Mouse (Mus musculus) thymus, postnatal 25 days (tissue): Measurements from ENCODE around the gene 1700017B05Rik.
"Not testable (repeated sequence)": the region's sequence is repeated elsewhere in the genome, so short reads cannot be mapped to it uniquely, and the experiment has no call there.

Experiments
- DNase-seq: peaks from one replicate; pipeline ENCODE4 v3.0.0; 2022

1700017B05Rik gene

DNA sequence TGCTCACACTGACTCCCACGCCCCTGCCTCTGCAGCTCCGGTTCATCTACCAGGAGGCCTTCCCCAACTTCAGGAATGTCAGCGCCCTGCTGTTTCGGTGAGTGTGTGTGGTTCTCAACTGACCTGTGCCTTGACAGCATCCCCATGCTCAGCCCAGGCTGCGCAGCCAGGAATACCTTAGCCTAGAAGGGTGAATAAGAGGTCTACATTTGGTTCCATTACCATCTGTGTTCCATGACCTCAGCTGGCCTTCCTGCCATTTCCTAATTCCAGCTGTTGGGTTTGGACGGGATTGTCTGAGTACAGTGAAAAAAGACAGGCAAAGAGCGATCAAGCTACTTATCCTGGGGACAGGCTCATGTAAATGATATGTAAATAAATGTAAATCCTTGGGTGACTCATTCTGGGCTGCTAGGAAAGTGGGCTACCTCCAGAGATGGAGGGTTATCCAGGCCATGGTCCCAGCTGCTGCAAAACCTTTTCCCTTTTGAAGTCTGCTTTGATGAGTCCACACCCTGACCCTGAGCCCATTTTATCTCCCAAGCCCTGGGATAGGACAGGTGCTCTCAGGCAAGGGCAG is 18.2 kb downstream of the 1700017B05Rik start:
- no peak for DNase-seq

- DNase-seq = no peak
Measured at GRCm38 (mm10) chr9:57242916-57243315, 19.5 kb downstream of the 1700017B05Rik start.

GRCm38 (mm10) chr9:57241111-57241510 is 21.3 kb downstream of the 1700017B05Rik start:
- no peak for DNase-seq

DNA sequence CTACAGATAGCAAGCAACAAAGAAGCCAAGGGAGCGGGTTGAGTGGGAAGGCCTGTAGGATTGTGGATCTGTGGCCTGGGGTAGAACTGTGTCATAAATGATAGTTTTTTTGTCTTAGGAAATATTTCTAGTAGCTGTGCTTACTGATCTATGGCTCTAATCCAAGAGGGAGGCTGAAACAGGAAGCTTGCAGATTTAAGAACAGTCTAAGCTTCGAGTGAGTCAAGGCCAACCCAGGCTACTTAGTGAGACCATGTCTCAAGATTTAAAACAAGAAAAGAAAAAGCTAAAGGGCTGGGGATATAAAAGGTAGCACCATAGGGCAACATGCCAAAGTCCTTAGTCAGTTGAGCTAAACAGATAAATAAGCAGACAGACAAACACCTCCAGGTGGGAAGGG is 24.2 kb downstream of the 1700017B05Rik start:
- DNase-seq = no peak

- DNase-seq = no peak
Measured at GRCm38 (mm10) chr9:57237705-57238104, 24.7 kb downstream of the 1700017B05Rik start.

- DNase-seq = no peak
Measured at GRCm38 (mm10) chr9:57236256-57236655, 26.2 kb downstream of the 1700017B05Rik start, which contains the start of gene Trcg1. Gene Trcg1, plus strand, starts transcription at chr9:57236556.

GRCm38 (mm10) chr9:57233767-57234166 is 28.6 kb downstream of the 1700017B05Rik start:
- DNase-seq = no peak

GRCm38 (mm10) chr9:57233142-57233541 is 29.3 kb downstream of the 1700017B05Rik start:
- no peak for DNase-seq

DNA sequence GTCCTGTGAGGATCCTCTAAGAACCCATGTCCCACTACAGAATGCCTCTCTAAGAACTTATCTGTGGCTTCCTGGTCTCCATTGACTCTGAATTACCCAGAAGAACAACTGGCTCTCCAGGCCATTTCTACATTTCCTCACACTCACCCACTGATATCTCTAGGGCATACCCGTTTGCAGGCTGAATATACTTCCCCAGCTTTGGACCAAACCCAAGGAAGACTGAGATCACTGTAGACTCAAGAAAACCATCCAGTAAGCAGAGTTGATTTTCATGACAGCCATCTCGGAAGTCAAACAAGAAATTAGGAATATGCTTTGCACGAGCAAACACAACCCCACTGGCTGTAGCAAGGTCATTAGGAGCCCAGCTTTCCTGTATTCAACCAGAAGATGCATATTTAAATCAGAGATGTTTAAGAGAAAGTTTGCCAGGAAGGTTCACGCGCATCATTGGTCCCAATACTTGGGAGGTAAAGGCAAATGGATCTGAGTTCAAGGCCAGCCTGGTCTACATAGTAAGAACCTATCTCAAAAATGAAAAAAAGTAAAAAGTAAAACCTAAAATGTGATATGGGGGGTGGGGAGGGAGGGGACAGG is 30.0 kb downstream of the 1700017B05Rik start:
- no peak for DNase-seq

DNA sequence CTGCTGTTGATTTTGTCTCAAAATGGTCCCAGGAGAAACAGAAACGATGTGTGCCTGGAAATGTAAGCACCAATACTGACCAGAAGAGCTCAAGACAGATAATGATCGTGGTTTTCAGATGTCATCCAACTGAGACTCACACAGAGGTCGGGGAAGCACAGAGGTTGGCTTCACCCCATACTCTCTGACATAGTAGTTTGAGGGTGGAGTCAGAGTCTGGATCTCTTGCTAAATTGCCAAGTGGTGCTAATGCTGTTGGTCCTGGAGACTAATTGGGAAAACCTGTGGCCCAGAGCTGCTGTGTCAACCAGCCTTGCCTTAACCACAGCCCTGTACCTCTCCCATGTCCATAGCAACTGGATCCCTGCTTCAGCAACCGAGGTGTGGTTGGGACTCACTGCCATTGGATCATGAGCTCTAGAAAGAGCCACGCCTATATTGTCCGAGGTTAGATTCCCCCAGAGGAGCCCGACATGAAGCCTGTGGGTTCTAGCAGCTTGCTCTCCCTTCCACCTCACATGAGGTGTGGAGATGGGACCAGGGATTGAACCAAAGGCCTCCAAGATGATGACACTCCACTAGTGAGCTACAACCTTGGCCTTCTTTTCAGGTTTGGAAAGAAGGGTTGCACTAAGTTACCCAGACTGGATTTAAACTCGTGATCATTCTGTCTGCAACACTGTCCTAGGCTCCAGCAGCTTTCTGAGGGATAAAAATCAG is 30.7 kb downstream of the 1700017B05Rik start:
- no peak for DNase-seq

- no peak for DNase-seq
Measured at GRCm38 (mm10) chr9:57230146-57230783, 32.1 kb downstream of the 1700017B05Rik start.

GRCm38 (mm10) chr9:57229726-57230125 is 32.7 kb downstream of the 1700017B05Rik start:
- no peak for DNase-seq

GRCm38 (mm10) chr9:57228186-57228585 is 34.2 kb downstream of the 1700017B05Rik start:
- DNase-seq = no peak

DNA sequence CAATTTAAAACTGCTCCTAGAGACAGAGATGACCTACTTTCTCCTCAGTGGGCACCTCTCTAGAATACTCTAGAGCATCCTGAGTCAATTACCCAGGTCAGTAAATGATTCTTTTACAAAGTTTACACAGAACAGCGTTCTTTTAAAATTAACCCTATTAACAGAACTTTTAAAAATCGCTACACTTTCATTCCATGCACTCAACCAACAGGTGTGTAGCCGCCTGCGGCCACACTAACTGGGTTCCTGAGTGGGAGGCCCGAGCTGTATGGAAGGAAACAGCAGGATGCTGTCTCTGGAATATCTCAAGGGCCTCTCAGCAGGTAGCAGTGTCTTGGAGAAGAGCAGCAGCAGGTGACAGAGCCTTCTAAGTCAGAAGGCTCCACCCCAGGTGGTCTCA is 35.2 kb downstream of the 1700017B05Rik start:
- no peak for DNase-seq

GRCm38 (mm10) chr9:57226628-57227122 is 35.7 kb downstream of the 1700017B05Rik start:
- DNase-seq = not testable (repeated sequence)

DNA sequence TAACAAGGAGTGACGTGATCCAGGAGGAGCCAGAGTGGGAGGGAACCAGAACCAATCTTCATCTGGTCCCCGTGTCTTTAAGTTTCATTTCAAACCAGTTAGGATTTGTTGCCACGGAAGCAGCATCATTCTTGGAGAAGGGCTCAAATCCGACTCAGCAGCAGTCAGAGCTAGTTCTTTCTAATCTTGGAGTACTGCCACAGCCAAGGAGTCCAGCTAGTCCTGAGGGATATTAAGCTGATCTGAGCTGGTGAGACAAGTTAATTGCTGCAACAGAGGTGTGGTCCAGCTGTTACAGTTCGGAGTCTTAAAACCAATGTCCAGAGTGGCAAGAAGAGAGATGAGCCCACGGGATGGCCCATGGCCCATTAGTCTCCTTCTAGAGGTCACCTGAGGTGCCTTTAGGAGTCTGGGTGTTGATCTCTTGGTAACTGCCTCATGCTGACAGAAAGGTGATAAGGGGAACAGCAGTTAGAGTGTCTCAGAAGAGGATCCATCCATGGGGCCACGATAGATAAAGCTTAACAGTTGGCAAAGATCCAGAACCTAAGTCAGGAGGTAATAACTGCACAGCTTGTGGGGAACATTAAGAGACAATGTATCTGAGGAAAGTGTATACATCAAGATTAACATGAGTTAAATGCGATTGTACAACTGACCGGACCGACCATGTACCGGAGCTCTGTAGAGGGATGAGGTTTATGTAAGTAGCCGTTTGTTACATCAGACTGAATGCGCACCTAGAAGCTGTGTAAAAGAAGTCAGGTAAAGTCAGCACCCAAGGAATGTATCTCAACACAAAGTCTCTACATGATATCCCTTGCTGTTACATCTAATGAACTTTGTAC is 36.4 kb downstream of the 1700017B05Rik start:
- DNase-seq = no peak

GRCm38 (mm10) chr9:57223341-57223740 is 39.1 kb downstream of the 1700017B05Rik start:
- DNase-seq = no peak

DNA sequence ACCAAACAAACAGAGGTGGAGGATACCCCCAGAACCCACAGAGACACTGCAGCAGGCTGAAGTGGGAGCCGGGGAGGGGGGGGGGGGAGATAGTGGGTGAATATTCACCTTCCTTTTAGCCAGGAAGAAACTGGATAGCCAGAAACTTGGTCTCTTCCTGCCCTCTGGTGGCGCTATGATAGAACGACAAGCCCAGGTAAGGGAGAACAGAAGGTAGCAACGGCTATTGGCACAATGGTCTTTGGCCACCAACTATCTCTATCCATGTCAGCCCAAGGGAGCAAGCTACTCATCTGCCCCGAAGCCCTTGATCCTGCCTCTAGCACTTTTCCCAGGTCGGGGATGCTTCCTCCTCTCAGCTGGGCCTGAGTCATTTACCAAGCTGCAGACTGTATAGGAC is 42.1 kb downstream of the 1700017B05Rik start:
- DNase-seq = peak; percentile 52

DNA sequence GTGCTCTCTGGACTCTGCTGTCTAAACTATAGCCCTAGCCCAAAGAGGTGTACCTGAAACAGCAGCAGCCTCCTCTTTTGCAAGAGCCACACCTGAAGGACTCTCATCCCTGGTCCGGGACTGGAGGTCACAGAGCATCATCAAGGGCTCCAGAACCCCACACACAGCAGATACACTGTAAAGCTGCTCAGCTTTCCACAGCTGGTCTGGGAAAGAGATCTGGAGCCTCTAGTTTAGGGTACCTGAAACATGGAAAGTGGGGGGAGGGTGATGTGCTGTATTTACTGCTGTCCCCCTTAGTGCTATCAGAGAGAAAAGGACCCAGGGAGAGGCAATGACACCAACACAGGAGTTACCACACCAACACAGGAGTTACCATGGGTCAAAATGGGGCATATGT is 42.9 kb downstream of the 1700017B05Rik start:
- DNase-seq = no peak

GRCm38 (mm10) chr9:57218776-57219175 is 43.6 kb downstream of the 1700017B05Rik start:
- DNase-seq = no peak

- no peak for DNase-seq
Measured at GRCm38 (mm10) chr9:57217220-57217619, 45.2 kb downstream of the 1700017B05Rik start.

GRCm38 (mm10) chr9:57214500-57214899 is 47.9 kb downstream of the 1700017B05Rik start:
- DNase-seq = no peak
